Mouse (Mus musculus) frontal cortex, postnatal 36 days (tissue): ENCODE results near the gene Olfr294.

Experiments
- DNase-seq, 2 experiments: peaks; one replicate each; pipeline ENCODE4 v3.0.0; 2022; ENCODE audit warnings: low spot score in 2 of 2

The Olfr294 gene

GRCm38 (mm10) chr7:86616543-86616942 is at the start of gene Olfr294:
TSS of gene Olfr294 (minus strand) at chr7:86616643.
- DNase-seq: no peak

- no peak for DNase-seq
These were observed 32.3 kb upstream of the Olfr294 start, which contains the start of gene Olfr293 for GRCm38 (mm10) chr7:86648761-86649160. TSS of gene Olfr293 (plus strand) at chr7:86649061.

DNA sequence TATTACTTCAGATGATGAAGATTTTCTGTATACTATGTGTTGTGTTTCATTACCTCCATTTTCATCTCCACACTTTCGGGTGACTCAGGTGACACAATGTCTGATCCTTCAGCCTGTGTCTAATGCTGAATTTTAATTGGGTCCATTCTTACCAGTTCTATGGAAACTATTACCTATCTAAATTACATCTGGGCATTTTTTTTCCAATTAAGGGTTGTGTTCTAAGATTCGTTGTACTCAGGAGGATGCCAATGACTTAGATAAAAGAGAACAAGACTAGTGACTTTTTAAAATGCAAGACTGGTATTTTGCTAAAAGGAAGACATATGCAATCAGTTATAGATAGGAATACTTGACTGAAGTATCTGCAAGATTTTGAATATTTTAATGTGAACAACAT is 32.9 kb downstream of the Olfr294 start, which contains the start of gene Olfr295:
TSS of gene Olfr295 (plus strand) at position 301 of the 400 bp plus-strand sequence.
- no peak for DNase-seq
